Mouse (Mus musculus) forebrain, embryonic 10.5 days (tissue): Measurements from ENCODE around the gene Olfr1441. TPM values are rescaled to one million over a fixed set of nuclear protein-coding genes. Genes with fewer than 3 reads are reported as not detected.

Experiments used
- DNase-seq: peaks from one replicate; pipeline ENCODE4 v3.0.0-alpha.2; 2017; ENCODE audit warnings: low spot score; ENCODE audit errors: extremely low spot score
- H3K27ac ChIP-seq: fragments of 300-500 bp; sonication (generic); 2 replicates; pipeline ENCODE4 v1.5.1; 2016; ENCODE audit warnings: mild to moderate bottlenecking
- H3K27me3 ChIP-seq: fragments of 300-500 bp; sonication (generic); 2 replicates; pipeline ENCODE4 v1.6.1; 2016; ENCODE audit warnings: mild to moderate bottlenecking; ENCODE audit not compliant: poor library complexity, severe bottlenecking
- H3K36me3 ChIP-seq: fragments of 300-500 bp; sonication (generic); replicated peaks from 2 replicates; pipeline ENCODE4 v1.6.1; 2016; ENCODE audit warnings: mild to moderate bottlenecking, moderate library complexity
- H3K4me1 ChIP-seq: fragments of 300-500 bp; sonication (generic); 2 replicates; pipeline ENCODE4 v1.6.1; 2016
- H3K4me3 ChIP-seq: fragments of 300-500 bp; sonication (generic); 2 replicates; pipeline ENCODE4 v1.5.1; 2016; ENCODE audit warnings: mild to moderate bottlenecking, moderate library complexity
- H3K9me3 ChIP-seq: fragments of 300-500 bp; sonication (generic); 2 replicates; pipeline ENCODE4 v1.6.1; 2016; ENCODE audit warnings: mild to moderate bottlenecking, moderate library complexity
- WGBS: fragments of 180-500 bp; shearing (Covaris S2); methylation state at CpG from one replicate; pipeline ENCODE4 v1.1.7; 2016; 5-methylcytosine and 5-hydroxymethylcytosine counted together
- polyA plus RNA-seq: library from polyadenylated mRNA; unstranded; fragments of >200 nt; fragmentation: Nextera tagmentation; extraction: Ambion mirVana; gene quantifications from 2 replicates; pipeline ENCODE4 v1.2.1, GENCODE M21; 2016

The Olfr1441 gene
- polyA plus RNA-seq, 1 experiment from 2014 or later = not detected

DNA sequence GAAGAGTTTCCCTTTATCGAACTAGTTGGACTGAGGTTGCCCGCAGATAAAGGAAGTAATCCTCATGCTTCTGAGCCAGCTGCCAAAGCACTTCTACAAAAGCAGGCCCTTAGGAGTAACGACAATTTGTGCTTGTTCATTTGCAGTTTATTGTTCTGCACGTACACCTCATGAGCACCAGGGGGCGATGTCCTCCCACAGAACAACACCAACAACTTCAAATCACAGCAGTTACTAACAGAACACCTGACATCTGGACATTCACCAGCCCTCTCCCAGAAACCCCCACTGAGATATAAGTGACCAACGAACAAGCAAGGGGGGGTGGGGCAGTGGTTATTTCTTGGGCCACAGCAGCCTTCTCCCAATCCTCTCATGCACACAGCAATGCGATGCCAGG lies 49.0 kb downstream of the Olfr1441 start:
- Histone ChIP-seq H3K27ac (no peak overlapping the region), H3K9me3 (no peaks in the 10 kb centered on the region), H3K27me3 (no peaks in the 10 kb centered on the region), H3K4me3 (no peak overlapping the region), H3K4me1 (peaks cover 22% of the 10 kb centered on the region), H3K36me3 (peaks cover 59% of the 10 kb centered on the region)
- WGBS = 35% methylated on average over 7 of the region's 7 CpGs
- peak; percentile 51 for DNase-seq

DNA sequence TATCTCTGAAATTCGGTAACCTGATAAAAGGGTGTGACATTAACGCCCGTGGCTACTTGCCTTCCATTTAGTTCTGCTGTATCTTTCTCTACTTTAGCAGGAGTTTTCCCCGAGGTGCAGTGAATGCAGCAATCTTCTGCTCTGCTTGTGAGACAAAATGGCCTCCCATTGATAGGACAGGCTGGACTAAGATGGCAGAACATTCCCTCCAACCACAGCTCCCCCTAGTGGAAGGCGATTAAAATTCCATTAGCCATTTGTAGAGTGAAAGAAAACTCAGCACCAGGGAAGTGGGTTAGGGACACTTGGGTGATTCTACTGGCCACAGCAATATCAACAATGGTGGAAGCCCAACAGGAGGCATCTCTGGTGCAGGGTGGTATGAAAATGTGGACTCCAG lies 50.2 kb downstream of the Olfr1441 start:
- Histone ChIP-seq H3K27ac (no peak overlapping the region), H3K36me3 (peaks cover 71% of the 10 kb centered on the region), H3K4me1 (peaks cover 22% of the 10 kb centered on the region), H3K9me3 (no peaks in the 10 kb centered on the region), H3K27me3 (no peaks in the 10 kb centered on the region), H3K4me3 (no peak overlapping the region)
- 83% methylated on average over 5 of the region's 5 CpGs for WGBS
- peak; percentile 49 for DNase-seq

DNA sequence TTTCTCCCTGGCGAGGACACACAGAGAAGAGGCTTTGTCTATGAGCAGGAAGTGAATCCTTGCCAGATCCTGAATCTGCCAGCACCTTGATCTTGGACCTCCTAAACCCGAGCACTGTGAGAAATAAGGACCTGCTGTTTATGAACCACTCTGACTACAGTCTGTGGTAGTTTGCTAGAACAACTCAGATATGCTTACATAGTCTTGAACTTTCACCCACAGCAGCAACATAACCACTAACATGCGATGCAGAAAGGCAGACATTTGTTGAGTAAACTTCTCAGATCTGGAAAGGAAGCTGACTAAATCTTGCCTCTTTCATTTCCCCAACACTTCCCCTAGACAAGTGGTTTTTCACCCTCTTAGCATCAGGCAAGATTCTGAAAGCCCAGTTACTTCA lies 54.6 kb downstream of the Olfr1441 start:
- Histone ChIP-seq H3K27ac (no peak overlapping the region), H3K4me1 (no peaks in the 10 kb centered on the region; the same call in 1 of the 2 replicates), H3K4me3 (no peak overlapping the region), H3K9me3 (no peaks in the 10 kb centered on the region), H3K36me3 (peaks cover 100% of the 10 kb centered on the region), H3K27me3 (no peaks in the 10 kb centered on the region)
- no peak for DNase-seq
- 85% methylated on average over 3 of the region's 3 CpGs for WGBS

DNA sequence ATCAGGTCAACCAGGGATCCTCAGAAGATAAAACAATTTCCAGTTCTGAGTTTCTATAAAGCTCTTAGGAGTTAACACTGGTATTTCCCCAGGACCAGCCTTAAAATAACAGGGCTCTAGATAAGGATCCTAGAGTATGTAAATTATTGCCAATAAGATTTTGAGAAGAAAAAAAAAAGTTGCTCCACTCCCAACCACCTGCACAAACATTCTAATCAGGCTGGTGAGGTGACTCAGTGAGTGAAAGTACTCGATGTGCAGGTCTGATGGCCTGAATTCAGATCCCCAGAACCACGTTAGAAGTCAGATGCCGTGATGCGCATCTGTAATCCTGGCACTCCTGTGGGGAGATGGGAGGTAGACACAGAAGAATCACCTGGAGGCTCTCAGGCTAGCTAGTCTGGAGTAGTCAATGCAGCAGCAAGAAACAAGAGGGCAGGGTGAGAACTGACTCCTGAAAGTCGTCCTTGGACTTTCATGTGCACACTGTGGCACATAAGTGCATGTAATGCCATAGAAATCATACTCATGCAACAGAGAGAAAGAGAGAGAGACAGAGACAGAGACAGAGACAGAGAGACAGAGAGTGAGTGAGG lies 55.2 kb downstream of the Olfr1441 start:
- no peak overlapping the region for H3K4me3 ChIP-seq
- peaks cover 100% of the 10 kb centered on the region for H3K36me3 ChIP-seq
- no peaks in the 10 kb centered on the region for H3K9me3 ChIP-seq
- WGBS = 93% methylated on average over 5 of the region's 5 CpGs
- H3K27ac ChIP-seq = no peak overlapping the region
- no peak for DNase-seq
- no peaks in the 10 kb centered on the region for H3K4me1 ChIP-seq
- H3K27me3 ChIP-seq = no peaks in the 10 kb centered on the region

Other genes starting within 250 kb of the Olfr1441 start
- not detected in 2 replicates for gene Olfr1555-ps1, start 247.3 kb upstream of the Olfr1441 start, polyA plus RNA-seq
- gene Olfr1431, start 216.8 kb upstream of the Olfr1441 start, polyA plus RNA-seq = not detected in 2 replicates
- not detected in 2 replicates for gene Olfr1432, start 184.8 kb upstream of the Olfr1441 start, polyA plus RNA-seq
- not detected in 2 replicates for gene Olfr262, start 175.8 kb upstream of the Olfr1441 start, polyA plus RNA-seq
- not detected in 2 replicates for gene Olfr235, start 156.4 kb upstream of the Olfr1441 start, polyA plus RNA-seq
- not detected in 2 replicates for gene Olfr1434, start 137.6 kb upstream of the Olfr1441 start, polyA plus RNA-seq
- not detected in 2 replicates for gene Olfr1436, start 118.3 kb upstream of the Olfr1441 start, polyA plus RNA-seq
- not detected in 2 replicates for gene Olfr1437, start 92.3 kb upstream of the Olfr1441 start, polyA plus RNA-seq
- gene Olfr1438-ps1, start 81.5 kb upstream of the Olfr1441 start, polyA plus RNA-seq = not detected in 2 replicates
- not detected in 2 replicates for gene Olfr1440, start 30.2 kb upstream of the Olfr1441 start, polyA plus RNA-seq
- not detected in 2 replicates for gene Pfpl, start 10.5 kb downstream of the Olfr1441 start, polyA plus RNA-seq
- gene Mpeg1, start 43.3 kb downstream of the Olfr1441 start, polyA plus RNA-seq = 0.11 and 0.17 TPM in 2 replicates
- 31.7 and 34.3 TPM in 2 replicates for gene Dtx4, start 84.0 kb downstream of the Olfr1441 start, polyA plus RNA-seq
- 21.0 and 22.0 TPM in 2 replicates for gene Fam111a, start 128.3 kb downstream of the Olfr1441 start, polyA plus RNA-seq
- not detected in 2 replicates for gene Gm4952, start 182.5 kb downstream of the Olfr1441 start, polyA plus RNA-seq
- gene Glyat, start 215.9 kb downstream of the Olfr1441 start, polyA plus RNA-seq = not detected in 2 replicates